Mouse (Mus musculus): Measurements from ENCODE around the gene Cdhr3. TPM values are rescaled to one million over a fixed set of nuclear protein-coding genes. Genes with fewer than 3 reads are reported as not detected.
A peak's percentile ranks its signal among the peaks of the same experiment; 100 is the strongest.

Cdhr3 gene
- total and polyA plus RNA-seq, 3 experiments, result 0.09 to 1.3 TPM; not detected in 1

DNA sequence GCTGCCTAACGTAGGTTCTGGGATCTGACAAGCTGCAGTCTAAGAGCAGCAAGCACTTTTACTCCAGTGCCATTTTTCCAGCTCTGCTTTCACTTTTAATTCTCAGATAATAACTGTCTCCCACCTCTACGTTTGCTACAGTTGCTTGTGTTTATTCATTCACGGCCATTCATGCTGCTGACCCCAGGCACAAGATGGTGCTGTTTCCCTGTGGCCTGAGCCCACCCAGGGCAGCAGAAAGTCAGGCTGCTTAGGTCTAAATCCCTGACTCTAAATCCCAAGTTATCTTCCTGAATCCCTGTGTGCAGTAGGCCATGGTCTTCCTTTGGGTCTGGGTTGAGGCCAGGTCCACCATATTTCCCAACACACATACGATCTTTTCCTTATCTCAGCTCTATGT, 26.3 kb downstream of the Cdhr3 start:
- peaks cover 9% of the 10 kb centered on the region for H3K9me3 ChIP-seq (replicated peaks; ENCODE audit: low read length)
- no peak overlapping the region for H3K4me2 ChIP-seq (ENCODE audit: insufficient read depth, low read depth, poor library complexity, severe bottlenecking)
- TF ChIP-seq ZKSCAN1 (IDR thresholded peaks at IDR 0.05; ENCODE audit: borderline replicate concordance, low read depth, low read length) (no peak), CTCF (conservative IDR thresholded peaks at IDR 0.05 in 1 of 2, IDR thresholded peaks at IDR 0.05 in 1 of 2; ENCODE audit: low read depth in 2 of 2, low read length in 2 of 2) (peak in 1 of 2 experiments; percentile 53; a peak in 2 of 4 replicates), ZNF384 (IDR thresholded peaks at IDR 0.05; ENCODE audit: low read depth, low read length) (no peak), USF1 (IDR thresholded peaks at IDR 0.05; ENCODE audit: low read depth, low read length) (no peak), GABPA (IDR thresholded peaks at IDR 0.05; ENCODE audit: insufficient replicate concordance, low read depth, low read length) (no peak), USF2 (conservative IDR thresholded peaks at IDR 0.05; ENCODE audit: low read depth, low read length) (no peak), RAD21 (IDR thresholded peaks at IDR 0.05; ENCODE audit: low read depth, low read length) (peak; percentile 44), SMC3 (IDR thresholded peaks at IDR 0.05; ENCODE audit: low read depth, low read length) (peak; percentile 41), MYC (IDR thresholded peaks at IDR 0.05; ENCODE audit: low read depth, low read length) (no peak), ELF1 (IDR thresholded peaks at IDR 0.05; ENCODE audit: low read depth, low read length) (no peak)
- no peak overlapping the region for H3K4me3 ChIP-seq (replicated peaks in 1 of 3; ENCODE audit: low read depth in 2 of 3, low read length in 2 of 3, poor library complexity in 1 of 3)
- H3K36me3 ChIP-seq (replicated peaks in 1 of 2; ENCODE audit: control insufficient read depth in 1 of 2, insufficient read depth in 1 of 2, low read length in 1 of 2), result no peaks in the 10 kb centered on the region
- no peak overlapping the region for H3K9ac ChIP-seq (ENCODE audit: insufficient read depth, low read depth)
- H3K4me1 ChIP-seq (ENCODE audit: control insufficient read depth in 1 of 2, insufficient read depth in 2 of 2), result peaks cover 11 to 41% of the 10 kb centered on the region in 2 experiments
- dilution Hi-C loops (cut with MboI; ENCODE audit: extremely low pct_ligation_motif_present, extremely low pct_unique_long_range_greater_than_20kb, low sequenced_read_pairs) (no loop called here), in situ Hi-C loops (cut with MboI; ENCODE audit: low pct_ligation_motif_present, low pct_unique_long_range_greater_than_20kb, low sequenced_read_pairs) (no loop called here)
- no peak overlapping the region for H3K27ac ChIP-seq (ENCODE audit: insufficient read depth, low read depth)
- H3K27me3 ChIP-seq (replicated peaks), result no peaks in the 10 kb centered on the region
- no peaks in the 10 kb centered on the region for H3K79me2 ChIP-seq (replicated peaks; ENCODE audit: control insufficient read depth, extremely low read depth, insufficient read depth, poor library complexity, severe bottlenecking)
- DNase-seq (ENCODE audit: extremely low read depth), result no peak

DNA sequence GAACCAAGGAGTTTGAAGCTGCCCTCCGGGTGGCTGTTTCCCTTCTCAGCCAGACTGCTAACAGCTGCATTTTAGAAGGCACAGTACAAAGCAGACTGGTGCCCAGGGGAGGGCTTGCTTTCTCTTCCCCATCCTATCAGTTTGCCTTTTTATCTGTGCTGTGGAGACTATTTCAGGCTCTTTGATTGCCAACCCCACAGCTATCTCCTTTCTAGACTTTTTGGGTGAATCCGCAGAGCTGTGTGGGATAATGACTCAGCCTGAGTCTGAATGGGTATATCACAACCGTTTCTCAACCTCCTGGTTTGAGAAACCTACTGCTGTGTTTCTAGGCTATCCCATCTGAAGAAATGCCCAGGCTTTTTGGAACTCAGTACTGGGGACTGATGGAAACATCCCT, 27.5 kb downstream of the Cdhr3 start:
- Histone ChIP-seq H3K4me3 (replicated peaks in 1 of 3; ENCODE audit: low read depth in 2 of 3, low read length in 2 of 3, poor library complexity in 1 of 3) (no peak overlapping the region), H3K9me3 (replicated peaks; ENCODE audit: low read length) (peaks cover 7% of the 10 kb centered on the region), H3K36me3 (replicated peaks in 1 of 2; ENCODE audit: control insufficient read depth in 1 of 2, insufficient read depth in 1 of 2, low read length in 1 of 2) (no peaks in the 10 kb centered on the region), H3K9ac (ENCODE audit: insufficient read depth, low read depth) (no peak overlapping the region), H3K27ac (ENCODE audit: insufficient read depth, low read depth) (no peak overlapping the region), H3K79me2 (replicated peaks; ENCODE audit: control insufficient read depth, extremely low read depth, insufficient read depth, poor library complexity, severe bottlenecking) (no peaks in the 10 kb centered on the region), H3K27me3 (replicated peaks) (no peaks in the 10 kb centered on the region), H3K4me2 (ENCODE audit: insufficient read depth, low read depth, poor library complexity, severe bottlenecking) (no peak overlapping the region), H3K4me1 (ENCODE audit: control insufficient read depth in 1 of 2, insufficient read depth in 2 of 2) (peaks cover 14 to 50% of the 10 kb centered on the region in 2 experiments)
- no peak for TF ChIP-seq GABPA (IDR thresholded peaks at IDR 0.05; ENCODE audit: insufficient replicate concordance, low read depth, low read length)
- TF ChIP-seq BHLHE40 (IDR thresholded peaks at IDR 0.05; ENCODE audit: low read depth, low read length), result no peak
- no peak for TF ChIP-seq ELF1 (IDR thresholded peaks at IDR 0.05; ENCODE audit: low read depth, low read length)
- no peak for TF ChIP-seq ZC3H11A (IDR thresholded peaks at IDR 0.05; ENCODE audit: low read depth, low read length)
- TF ChIP-seq POLR2AphosphoS2 (IDR thresholded peaks at IDR 0.05; ENCODE audit: low read depth, low read length), result no peak
- TF ChIP-seq IRF4 (IDR thresholded peaks at IDR 0.05; ENCODE audit: low read depth, low read length), result no peak
- no peak for TF ChIP-seq PAX5 (IDR thresholded peaks at IDR 0.05; ENCODE audit: low read length)
- TF ChIP-seq JUND (conservative IDR thresholded peaks at IDR 0.05; ENCODE audit: low read depth, low read length), result no peak
- TF ChIP-seq USF2 (conservative IDR thresholded peaks at IDR 0.05; ENCODE audit: low read depth, low read length), result no peak
- no peak for TF ChIP-seq JUN (IDR thresholded peaks at IDR 0.05; ENCODE audit: insufficient read depth, low read depth, low read length)
- TF ChIP-seq MAX (IDR thresholded peaks at IDR 0.05; ENCODE audit: low read length), result no peak
- dilution Hi-C loops (cut with MboI; ENCODE audit: extremely low pct_ligation_motif_present, extremely low pct_unique_long_range_greater_than_20kb, low sequenced_read_pairs), result no loop called here
- DNase-seq (ENCODE audit: extremely low read depth), result no peak
- in situ Hi-C loops (cut with MboI; ENCODE audit: low pct_ligation_motif_present, low pct_unique_long_range_greater_than_20kb, low sequenced_read_pairs), result no loop called here

All from CH12.LX (cell line).